Mouse (Mus musculus) heart, adult 8-10 months (tissue): Measurements from ENCODE around the gene Alb. TPM values are rescaled to one million over a fixed set of nuclear protein-coding genes. Genes with fewer than 3 reads are reported as not detected.

Experiments
- DNase-seq: peaks from one replicate; pipeline ENCODE4 v3.0.0; 2022; ENCODE audit warnings: low spot score
- total RNA-seq, 4 experiments: library from RNA; stranded (reverse); gene quantifications; 2 replicates each; pipeline ENCODE4 v1.2.4; 2022

The Alb gene
- total RNA-seq, result under 1 TPM in 2 of 4 experiments, not detected in 2; 0.25 to 0.28 TPM

GRCm38 (mm10) chr5:90460619-90461018 lies at the start of gene Alb:
Alb (plus strand) TSS chr5:90460897.
- DNase-seq, result no peak

GRCm38 (mm10) chr5:90414142-90414924 lies 46.4 kb upstream of the Alb start:
- no peak for DNase-seq

- no peak for DNase-seq
Measured at GRCm38 (mm10) chr5:90414925-90415295, 45.8 kb upstream of the Alb start.

- no peak for DNase-seq
Measured at GRCm38 (mm10) chr5:90424625-90425024, 36.1 kb upstream of the Alb start.

GRCm38 (mm10) chr5:90425191-90425590 lies 35.5 kb upstream of the Alb start:
- no peak for DNase-seq

GRCm38 (mm10) chr5:90431053-90431452 lies 29.6 kb upstream of the Alb start:
- DNase-seq, result no peak

GRCm38 (mm10) chr5:90439157-90439556 lies 21.5 kb upstream of the Alb start:
- no peak for DNase-seq

- no peak for DNase-seq
Measured at GRCm38 (mm10) chr5:90447577-90447976, 13.1 kb upstream of the Alb start.

GRCm38 (mm10) chr5:90449961-90450360 lies 10.7 kb upstream of the Alb start:
- no peak for DNase-seq

- DNase-seq, result no peak
Measured at GRCm38 (mm10) chr5:90452711-90453110, 8.0 kb upstream of the Alb start.

GRCm38 (mm10) chr5:90457241-90457640 lies 3.5 kb upstream of the Alb start:
- DNase-seq, result no peak

- no peak for DNase-seq
Measured at GRCm38 (mm10) chr5:90458727-90459126, 2.0 kb upstream of the Alb start.

- no peak for DNase-seq
Measured at GRCm38 (mm10) chr5:90466806-90467205, 6.1 kb downstream of the Alb start.

GRCm38 (mm10) chr5:90467245-90467644 lies 6.5 kb downstream of the Alb start:
- DNase-seq, result no peak

GRCm38 (mm10) chr5:90470836-90471235 lies 10.1 kb downstream of the Alb start:
- DNase-seq, result no peak

- DNase-seq, result no peak
Measured at GRCm38 (mm10) chr5:90473902-90474301, 13.2 kb downstream of the Alb start.

- no peak for DNase-seq
Measured at GRCm38 (mm10) chr5:90474369-90474768, 13.7 kb downstream of the Alb start.

- no peak for DNase-seq
Measured at GRCm38 (mm10) chr5:90476741-90477140, 16.0 kb downstream of the Alb start.

GRCm38 (mm10) chr5:90477308-90478140 lies 16.8 kb downstream of the Alb start:
- DNase-seq, result no peak

GRCm38 (mm10) chr5:90478886-90479285 lies 18.2 kb downstream of the Alb start:
- no peak for DNase-seq

GRCm38 (mm10) chr5:90485597-90485996 lies 24.9 kb downstream of the Alb start:
- DNase-seq, result no peak

GRCm38 (mm10) chr5:90488323-90488722 lies 27.6 kb downstream of the Alb start:
- no peak for DNase-seq

- no peak for DNase-seq
Measured at GRCm38 (mm10) chr5:90490518-90490917, 29.8 kb downstream of the Alb start, which contains the start of gene Afp. Afp (plus strand) TSS chr5:90490737.
